Mouse (Mus musculus) lung, embryonic 16.5 days (tissue): ENCODE measurements around the gene Herc3. TPM values are rescaled to one million over a fixed set of nuclear protein-coding genes. Genes with fewer than 3 reads are reported as not detected.
"Not testable (repeated sequence)": the region's sequence is repeated elsewhere in the genome, so short reads cannot be mapped to it uniquely, and the experiment has no call there.

ENCODE experiments used
- ATAC-seq: fragments of 200-750 bp; cut with Nextera tagmentation; 2 replicates; pipeline ENCODE4 v1.8.0; 2017; ENCODE audit warnings: low read depth, mild to moderate bottlenecking, moderate library complexity
- H3K27ac ChIP-seq: fragments of 300-500 bp; sonication (generic); 2 replicates; pipeline ENCODE4 v1.5.1; 2014; ENCODE audit warnings: mild to moderate bottlenecking, control low read depth, low read length
- H3K27me3 ChIP-seq: fragments of 300-500 bp; sonication (generic); 2 replicates; pipeline ENCODE4 v1.6.1; 2014; ENCODE audit warnings: low read depth, low read length, mixed read lengths; ENCODE audit not compliant: control insufficient read depth, insufficient read depth
- H3K36me3 ChIP-seq: fragments of 300-500 bp; sonication (generic); 2 replicates; pipeline ENCODE4 v1.6.1; 2014; ENCODE audit warnings: low read length; ENCODE audit not compliant: control insufficient read depth, insufficient read depth
- H3K4me1 ChIP-seq: fragments of 300-500 bp; sonication (generic); replicated peaks from 2 replicates; pipeline ENCODE4 v1.6.1; 2014; ENCODE audit warnings: low read length, mixed read lengths; ENCODE audit not compliant: control insufficient read depth, insufficient read depth
- H3K4me2 ChIP-seq: fragments of 300-500 bp; sonication (generic); 2 replicates; pipeline ENCODE4 v1.6.1; 2014; ENCODE audit warnings: low read depth, low read length, control low read depth
- H3K4me3 ChIP-seq: fragments of 300-500 bp; sonication (generic); 2 replicates; pipeline ENCODE4 v1.5.1; 2014; ENCODE audit warnings: mild to moderate bottlenecking, low read length, control low read depth
- H3K9ac ChIP-seq: fragments of 300-500 bp; sonication (generic); 2 replicates; pipeline ENCODE4 v1.6.1; 2014; ENCODE audit warnings: low read length, control low read depth
- H3K9me3 ChIP-seq: fragments of 300-500 bp; sonication (generic); 2 replicates; pipeline ENCODE4 v1.6.1; 2016; ENCODE audit warnings: low read length; ENCODE audit not compliant: control insufficient read depth
- WGBS: fragments of 180-500 bp; shearing (Covaris S2); extraction: QIAGEN DNeasy Blood & Tissue Kit; methylation state at CpG from one replicate; pipeline ENCODE4 v1.1.7; 2014; 5-methylcytosine and 5-hydroxymethylcytosine counted together
- polyA plus RNA-seq: library from polyadenylated mRNA; unstranded; fragments of >200 nt; fragmentation: Nextera tagmentation; extraction: Ambion mirVana; gene quantifications from 2 replicates; pipeline ENCODE4 v1.2.1, GENCODE M21; 2015

The Herc3 gene
- polyA plus RNA-seq, 1 experiment from 2014 or later = 8.0 TPM

GRCm38 (mm10) chr6:58847836-58848235 lies 16.6 kb downstream of the Herc3 start:
- no peaks in the 10 kb centered on the region for H3K9me3 ChIP-seq
- H3K27ac ChIP-seq = no peak overlapping the region
- no peak overlapping the region for H3K9ac ChIP-seq
- WGBS = 67% methylated on average over 5 of the region's 5 CpGs
- no peaks in the 10 kb centered on the region for H3K36me3 ChIP-seq
- ATAC-seq = no peak
- no peaks in the 10 kb centered on the region for H3K27me3 ChIP-seq
- H3K4me1 ChIP-seq = no peaks in the 10 kb centered on the region
- no peak overlapping the region for H3K4me3 ChIP-seq
- H3K4me2 ChIP-seq = no peak overlapping the region

- Histone ChIP-seq H3K4me2 (no peak overlapping the region), H3K4me3 (no peak overlapping the region), H3K27ac (no peak overlapping the region), H3K27me3 (no peaks in the 10 kb centered on the region), H3K4me1 (no peaks in the 10 kb centered on the region), H3K9me3 (no peaks in the 10 kb centered on the region), H3K36me3 (no peaks in the 10 kb centered on the region), H3K9ac (no peak overlapping the region)
- ATAC-seq = no peak
- WGBS = 58% methylated on average over 5 of the region's 5 CpGs
Observed at GRCm38 (mm10) chr6:58849356-58849755, 18.1 kb downstream of the Herc3 start.

GRCm38 (mm10) chr6:58855676-58856367 lies 24.6 kb downstream of the Herc3 start:
- Histone ChIP-seq H3K27me3 (no peaks in the 10 kb centered on the region), H3K4me3 (no peak overlapping the region), H3K4me1 (no peaks in the 10 kb centered on the region), H3K27ac (no peak overlapping the region), H3K9me3 (no peaks in the 10 kb centered on the region), H3K36me3 (0 out of 2 replicates have a peak, but pooled peaks cover 2% of the 10 kb centered on the region), H3K4me2 (no peak overlapping the region), H3K9ac (no peak overlapping the region)
- WGBS = 79% methylated on average over 10 of the region's 10 CpGs
- no peak for ATAC-seq

GRCm38 (mm10) chr6:58856494-58856893 lies 25.2 kb downstream of the Herc3 start:
- 55% methylated on average over 2 of the region's 2 CpGs for WGBS
- Histone ChIP-seq H3K27me3 (no peaks in the 10 kb centered on the region), H3K4me3 (no peak overlapping the region), H3K27ac (no peak overlapping the region), H3K4me1 (no peaks in the 10 kb centered on the region), H3K36me3 (0 out of 2 replicates have a peak, but pooled peaks cover 2% of the 10 kb centered on the region), H3K9me3 (no peaks in the 10 kb centered on the region), H3K4me2 (no peak overlapping the region), H3K9ac (no peak overlapping the region)
- ATAC-seq = no peak

GRCm38 (mm10) chr6:58859517-58859916 lies 28.3 kb downstream of the Herc3 start:
- no peaks in the 10 kb centered on the region for H3K27me3 ChIP-seq
- 87% methylated on average over 4 of the region's 4 CpGs for WGBS
- no peak overlapping the region for H3K9ac ChIP-seq
- no peaks in the 10 kb centered on the region for H3K9me3 ChIP-seq
- H3K36me3 ChIP-seq = 0 out of 2 replicates have a peak, but pooled peaks cover 2% of the 10 kb centered on the region
- H3K27ac ChIP-seq = no peak overlapping the region
- no peaks in the 10 kb centered on the region for H3K4me1 ChIP-seq
- no peak for ATAC-seq
- no peak overlapping the region for H3K4me3 ChIP-seq
- no peak overlapping the region for H3K4me2 ChIP-seq

- no peak overlapping the region for H3K4me2 ChIP-seq
- H3K4me3 ChIP-seq = no peak overlapping the region
- no peak overlapping the region for H3K9ac ChIP-seq
- ATAC-seq = peak; percentile 38; the same call in 1 of the 2 replicates
- WGBS = 69% methylated on average over 9 of the region's 9 CpGs
- H3K27me3 ChIP-seq = no peaks in the 10 kb centered on the region
- H3K4me1 ChIP-seq = no peaks in the 10 kb centered on the region
- H3K9me3 ChIP-seq = no peaks in the 10 kb centered on the region
- 0 out of 2 replicates have a peak, but pooled peaks cover 2% of the 10 kb centered on the region for H3K36me3 ChIP-seq
- H3K27ac ChIP-seq = no peak overlapping the region
Observed at GRCm38 (mm10) chr6:58862446-58862993, 31.3 kb downstream of the Herc3 start.

- ATAC-seq = no peak
Observed at GRCm38 (mm10) chr6:58863631-58864235, 32.5 kb downstream of the Herc3 start.

GRCm38 (mm10) chr6:58867858-58868257 lies 36.6 kb downstream of the Herc3 start:
- not testable (repeated sequence) for H3K9me3 ChIP-seq, H3K27ac ChIP-seq, ATAC-seq, H3K27me3 ChIP-seq, H3K4me3 ChIP-seq, H3K4me1 ChIP-seq, H3K4me2 ChIP-seq, H3K9ac ChIP-seq, H3K36me3 ChIP-seq
- 89% methylated on average over 6 of the region's 6 CpGs for WGBS

More at GRCm38 (mm10) chr6:58863631-58864235, 32.5 kb downstream of the Herc3 start:
- Histone ChIP-seq H3K4me3 (no peak overlapping the region), H3K4me2 (no peak overlapping the region), H3K9ac (no peak overlapping the region), H3K27me3 (no peaks in the 10 kb centered on the region), H3K9me3 (no peaks in the 10 kb centered on the region), H3K4me1 (no peaks in the 10 kb centered on the region), H3K36me3 (0 out of 2 replicates have a peak, but pooled peaks cover 2% of the 10 kb centered on the region), H3K27ac (no peak overlapping the region)
- 83% methylated on average over 4 of the region's 4 CpGs for WGBS

GRCm38 (mm10) chr6:58879572-58879971 lies 48.3 kb downstream of the Herc3 start:
- no peak overlapping the region for H3K4me2 ChIP-seq
- no peak overlapping the region for H3K9ac ChIP-seq
- no peak for ATAC-seq
- no peaks in the 10 kb centered on the region; the same call in 1 of the 2 replicates for H3K36me3 ChIP-seq
- H3K27me3 ChIP-seq = no peaks in the 10 kb centered on the region
- no peaks in the 10 kb centered on the region for H3K4me1 ChIP-seq
- H3K27ac ChIP-seq = no peak overlapping the region
- H3K9me3 ChIP-seq = no peaks in the 10 kb centered on the region
- H3K4me3 ChIP-seq = no peak overlapping the region
- 57% methylated on average over 4 of the region's 4 CpGs for WGBS
